Mouse (Mus musculus) spleen, adult 2 months (tissue): ENCODE measurements around the gene Bmp2k. TPM values are rescaled to one million over a fixed set of nuclear protein-coding genes. Genes with fewer than 3 reads are reported as not detected.

ENCODE experiments used
- DNase-seq, 2 experiments: peaks; one replicate each; pipeline versions ENCODE4 v3.0.0 to v3.0.0-alpha.2; 2012 to 2021; ENCODE audit warnings: low spot score in 2 of 2, low read depth in 1 of 2
- H3K27ac ChIP-seq: fragments of 200-500 bp; 2 replicates; pipeline ENCODE4 v1.5.1; 2012; ENCODE audit warnings: low read length, inconsistent platforms; ENCODE audit not compliant: insufficient read depth
- H3K27me3 ChIP-seq: fragments of 200-500 bp; 2 replicates; pipeline ENCODE4 v1.6.1; 2012; ENCODE audit warnings: mild to moderate bottlenecking, moderate library complexity, low read length, inconsistent platforms; ENCODE audit not compliant: control insufficient read depth, insufficient read depth
- H3K36me3 ChIP-seq: fragments of 200-500 bp; 2 replicates; pipeline ENCODE4 v1.6.1; 2012; ENCODE audit warnings: mild to moderate bottlenecking, low read length, inconsistent platforms; ENCODE audit not compliant: control insufficient read depth, insufficient read depth
- H3K4me1 ChIP-seq: fragments of 200-500 bp; 2 replicates; pipeline ENCODE4 v1.6.1; 2011; ENCODE audit warnings: inconsistent platforms; ENCODE audit not compliant: control insufficient read depth, insufficient read depth, insufficient read length
- H3K4me3 ChIP-seq: fragments of 200-500 bp; 2 replicates; pipeline ENCODE4 v1.5.1; 2011; ENCODE audit warnings: mild to moderate bottlenecking, inconsistent platforms; ENCODE audit not compliant: insufficient read depth, insufficient read length; ENCODE audit errors: extremely low read depth
- CTCF ChIP-seq: fragments of 200-500 bp; IDR thresholded peaks from 2 replicates; pipeline ENCODE4 v1.5.1; 2011; ENCODE audit warnings: mild to moderate bottlenecking, inconsistent platforms; ENCODE audit not compliant: insufficient read depth, insufficient read length, insufficient replicate concordance; ENCODE audit errors: extremely low read depth
- POLR2A ChIP-seq: fragments of 200-500 bp; IDR thresholded peaks from 2 replicates; pipeline ENCODE4 v1.6.1; 2011; ENCODE audit warnings: low read depth, low read length, inconsistent platforms
- WGBS: fragments of 180-500 bp; shearing (Covaris S2); methylation state at CpG from one replicate; pipeline ENCODE4 v1.1.7; 2018; 5-methylcytosine and 5-hydroxymethylcytosine counted together
- polyA plus RNA-seq: library from polyadenylated mRNA; depleted of rRNA; stranded (reverse); fragments of >200 nt; gene quantifications from 2 replicates; pipeline ENCODE4 v1.2.3, GENCODE M21; 2012

The Bmp2k gene
- polyA plus RNA-seq, 1 experiment, result 32.6 TPM

DNA sequence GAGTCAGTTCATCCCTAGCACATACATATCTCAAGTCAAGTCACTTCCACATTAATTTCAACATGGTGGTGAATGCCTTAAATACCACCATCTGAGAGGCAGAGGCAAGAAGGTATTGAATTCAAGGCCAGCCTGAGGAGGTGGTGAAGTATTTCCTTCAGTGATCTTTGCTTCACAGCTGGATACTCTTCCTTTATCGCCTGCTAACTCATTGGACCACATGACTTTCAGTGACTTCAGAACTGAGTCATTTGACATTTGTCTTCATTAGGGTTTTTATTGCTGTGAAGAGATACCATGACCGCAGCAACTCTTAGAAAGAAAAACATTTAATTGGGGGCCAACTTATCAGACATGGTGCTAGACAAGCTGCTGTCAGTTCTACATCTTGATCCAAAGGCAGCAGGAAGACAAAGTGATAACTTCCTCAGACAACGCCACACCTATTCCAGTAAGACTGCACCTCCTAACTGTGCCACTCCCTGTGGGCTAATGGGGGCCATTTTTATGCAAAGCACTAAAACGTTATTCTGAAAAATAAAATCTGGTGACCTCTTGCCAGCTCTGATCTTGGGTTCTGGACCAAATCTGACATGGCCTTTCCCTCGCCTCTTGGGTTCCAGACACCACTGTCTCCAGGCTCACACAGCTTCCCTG is 24.9 kb upstream of the Bmp2k start:
- WGBS, result 92% methylated on average over 5 of the region's 5 CpGs

DNA sequence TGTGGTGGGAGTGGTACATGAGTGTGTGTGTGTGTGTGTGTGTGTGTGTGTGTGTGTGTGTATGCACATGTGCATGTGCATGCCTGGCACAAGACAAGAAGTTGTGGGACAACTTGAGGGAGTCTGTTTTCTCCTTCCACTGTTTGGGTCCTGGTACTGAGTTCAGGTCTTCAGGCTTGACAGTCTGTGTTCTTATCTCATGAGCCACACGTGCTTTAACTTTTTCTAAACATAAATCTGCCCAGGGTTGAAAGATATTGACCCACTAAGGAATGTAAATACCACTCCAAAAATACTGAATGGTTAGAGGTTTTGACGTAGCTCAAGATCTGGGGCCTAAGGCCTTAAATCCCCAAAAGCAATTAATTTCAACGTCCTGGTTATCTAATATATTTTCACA is 23.8 kb upstream of the Bmp2k start:
- Histone ChIP-seq H3K4me1 (peaks cover 5% of the 10 kb centered on the region), H3K36me3 (no peaks in the 10 kb centered on the region), H3K27me3 (no peaks in the 10 kb centered on the region), H3K27ac (no peak overlapping the region), H3K4me3 (no peak overlapping the region)
- no peak for DNase-seq
- WGBS, result 83% methylated on average over 3 of the region's 3 CpGs
- TF ChIP-seq POLR2A, result no peak
- TF ChIP-seq CTCF, result no peak

More for the DNA sequence above, 24.9 kb upstream of the Bmp2k start:
- TF ChIP-seq CTCF (no peak), POLR2A (no peak)
- H3K36me3 ChIP-seq, result no peaks in the 10 kb centered on the region
- peaks cover 5% of the 10 kb centered on the region for H3K4me1 ChIP-seq
- no peaks in the 10 kb centered on the region for H3K27me3 ChIP-seq
- no peak overlapping the region for H3K27ac ChIP-seq
- no peak overlapping the region for H3K4me3 ChIP-seq
- DNase-seq, result no peak

DNA sequence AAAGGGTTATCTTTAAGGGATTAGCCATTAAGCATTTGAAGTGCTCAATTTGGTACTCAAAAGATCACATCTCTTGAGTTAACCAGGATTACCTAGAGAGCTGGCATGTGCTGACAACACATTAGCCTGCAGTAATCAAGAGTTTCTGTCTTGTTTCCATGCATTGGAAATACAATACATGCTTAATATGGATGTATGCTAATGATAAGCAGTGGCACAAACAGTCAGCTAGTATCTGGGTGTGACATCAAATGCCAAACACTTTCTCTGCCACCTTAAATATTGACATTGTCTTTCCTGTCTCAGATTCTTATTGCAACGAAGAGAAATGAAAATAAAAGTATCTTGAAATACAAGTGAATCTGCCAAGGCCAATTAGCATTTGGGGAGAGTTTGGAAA is 22.8 kb upstream of the Bmp2k start:
- no peaks in the 10 kb centered on the region for H3K36me3 ChIP-seq
- WGBS, result 52% methylated on average over 1 of the region's 1 CpGs
- TF ChIP-seq POLR2A (no peak), CTCF (no peak)
- DNase-seq, result no peak
- H3K4me1 ChIP-seq, result peaks cover 8% of the 10 kb centered on the region
- no peaks in the 10 kb centered on the region for H3K27me3 ChIP-seq
- no peak overlapping the region for H3K27ac ChIP-seq
- H3K4me3 ChIP-seq, result no peak overlapping the region

DNA sequence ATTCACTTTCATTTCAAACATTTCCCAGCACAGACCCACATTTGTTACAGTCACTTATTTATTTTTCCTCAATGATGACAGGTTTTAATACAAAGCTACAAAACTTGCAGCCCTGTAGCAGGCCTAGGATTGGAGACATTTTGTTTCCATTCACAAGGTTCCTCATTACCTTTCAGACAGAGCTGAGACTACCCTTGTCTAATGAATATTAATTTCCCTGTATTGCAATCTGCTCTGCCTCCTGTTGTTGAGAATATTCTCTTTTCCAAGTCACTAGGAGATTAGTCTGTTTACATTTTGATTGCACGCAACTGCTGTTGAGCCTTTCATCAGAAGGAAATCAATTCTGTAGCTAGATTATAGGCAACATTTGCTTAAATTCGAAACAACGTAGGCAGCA is 22.4 kb upstream of the Bmp2k start:
- Histone ChIP-seq H3K27me3 (no peaks in the 10 kb centered on the region), H3K4me1 (peaks cover 8% of the 10 kb centered on the region), H3K27ac (no peak overlapping the region), H3K4me3 (no peak overlapping the region), H3K36me3 (no peaks in the 10 kb centered on the region)
- DNase-seq, result no peak
- no peak for TF ChIP-seq CTCF
- no peak for TF ChIP-seq POLR2A
- WGBS, result 92% methylated on average over 3 of the region's 3 CpGs

DNA sequence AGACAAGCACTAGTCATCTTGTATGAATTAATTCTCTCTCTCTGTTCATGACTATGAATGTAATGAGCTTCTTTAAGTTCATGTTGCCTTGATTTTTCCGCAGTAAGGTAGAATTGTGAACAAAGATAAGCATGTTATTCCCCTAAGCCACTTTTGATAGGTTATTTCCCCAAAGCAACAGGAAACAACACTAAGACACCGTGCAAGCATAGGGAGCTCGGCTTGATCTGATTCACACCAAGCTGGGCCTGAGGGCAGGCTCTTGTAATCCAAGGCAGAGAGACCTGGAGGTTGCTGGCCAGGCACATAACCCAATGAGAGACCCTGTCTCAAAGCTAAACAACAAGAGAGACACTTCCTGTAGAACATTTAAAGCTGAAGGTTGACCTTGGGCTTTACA is 21.3 kb upstream of the Bmp2k start:
- no peak for DNase-seq
- no peaks in the 10 kb centered on the region for H3K27me3 ChIP-seq
- H3K4me1 ChIP-seq, result peaks cover 13% of the 10 kb centered on the region
- peak overlapping the region; percentile 59 for H3K27ac ChIP-seq
- TF ChIP-seq CTCF, result no peak
- TF ChIP-seq POLR2A, result no peak
- H3K36me3 ChIP-seq, result no peaks in the 10 kb centered on the region
- 55% methylated on average over 3 of the region's 3 CpGs for WGBS
- H3K4me3 ChIP-seq, result no peak overlapping the region

DNA sequence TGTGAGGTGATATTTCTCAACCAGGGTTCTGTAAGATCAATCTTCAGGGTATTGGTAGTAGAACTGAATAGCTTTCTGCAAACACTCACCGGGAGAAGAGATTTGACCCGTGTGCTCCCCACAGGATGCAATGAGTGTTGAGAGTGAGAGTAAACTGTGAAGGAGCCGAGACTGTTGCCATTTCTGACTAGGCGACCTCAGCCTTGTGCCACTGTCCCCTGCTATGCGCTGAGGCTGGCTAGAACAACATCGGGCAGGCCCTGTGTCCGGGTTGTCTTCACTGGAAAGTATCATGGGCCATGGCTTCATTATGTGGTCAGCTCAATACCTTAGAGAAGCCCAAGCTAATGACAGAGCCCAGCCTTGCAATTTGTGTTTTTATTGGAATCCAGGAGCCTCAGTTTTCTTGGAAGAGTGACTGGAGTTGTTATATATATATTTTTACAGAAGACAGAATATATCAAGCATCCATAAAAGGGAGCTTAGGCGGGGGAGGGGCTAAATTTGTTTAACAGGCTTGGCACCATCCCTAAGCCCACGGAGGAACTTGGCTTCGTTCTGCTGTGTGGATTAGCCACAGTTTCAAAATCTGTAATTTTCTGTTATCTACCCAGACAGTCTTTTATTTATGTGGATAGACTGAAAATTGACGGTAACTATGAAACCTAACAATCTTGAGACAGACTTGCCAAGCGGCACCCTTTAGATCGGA is 18.0 kb upstream of the Bmp2k start:
- no peaks in the 10 kb centered on the region for H3K36me3 ChIP-seq
- 42% methylated on average over 13 of the region's 13 CpGs for WGBS
- no peak for TF ChIP-seq CTCF
- TF ChIP-seq POLR2A, result no peak
- peak overlapping the region; percentile 17; the same call in 1 of the 2 replicates for H3K4me3 ChIP-seq
- peaks cover 29% of the 10 kb centered on the region for H3K4me1 ChIP-seq
- H3K27me3 ChIP-seq, result no peaks in the 10 kb centered on the region
- DNase-seq, result no peak
- peak overlapping the region; percentile 91 for H3K27ac ChIP-seq

DNA sequence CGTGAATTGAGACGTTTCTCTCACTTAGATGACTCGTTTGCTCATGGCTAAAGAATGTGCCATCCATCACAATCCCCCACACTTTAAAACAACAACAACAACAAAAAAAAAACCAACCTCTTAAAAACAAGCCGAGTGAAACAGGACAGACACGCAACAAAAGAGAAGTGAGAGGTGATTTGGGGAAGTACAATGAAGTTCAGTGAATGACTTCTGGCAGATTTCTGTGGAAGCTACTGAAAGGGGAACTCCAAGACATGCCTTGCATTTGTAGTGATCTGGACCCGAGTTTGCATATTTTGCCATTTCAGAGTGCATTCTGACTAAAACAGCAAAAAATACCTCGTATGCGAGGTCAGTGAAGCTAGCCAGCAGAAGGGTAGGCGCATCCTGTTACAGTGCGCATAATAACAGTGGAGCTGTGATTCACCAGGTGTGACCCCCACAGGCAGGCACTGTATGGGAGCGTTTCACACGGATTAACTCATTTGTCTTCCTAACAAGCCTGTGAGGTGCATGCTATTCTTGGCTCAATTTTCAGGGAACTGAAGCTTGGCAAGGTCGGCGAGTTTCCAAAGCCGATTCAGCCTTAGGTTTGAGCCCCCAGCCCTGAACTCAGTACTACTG is 17.4 kb upstream of the Bmp2k start:
- H3K27me3 ChIP-seq, result no peaks in the 10 kb centered on the region
- no peak for TF ChIP-seq CTCF
- TF ChIP-seq POLR2A, result peak; percentile 23; the same call in 1 of the 2 replicates
- WGBS, result 7% methylated on average over 15 of the region's 15 CpGs
- H3K4me1 ChIP-seq, result peaks cover 29% of the 10 kb centered on the region
- peak overlapping the region; percentile 95 for H3K27ac ChIP-seq
- DNase-seq, result peak; percentile 67 to 90
- peak overlapping the region; percentile 17 for H3K4me3 ChIP-seq
- H3K36me3 ChIP-seq, result no peaks in the 10 kb centered on the region
